Mouse (Mus musculus) layer of hippocampus, postnatal 25 days (tissue): ENCODE measurements around the gene Psmc3. TPM values are rescaled to one million over a fixed set of nuclear protein-coding genes. Genes with fewer than 3 reads are reported as not detected.
"Not testable (repeated sequence)": the region's sequence is repeated elsewhere in the genome, so short reads cannot be mapped to it uniquely, and the experiment has no call there.

Experiments
- DNase-seq, 2 experiments: peaks; one replicate each; pipeline ENCODE4 v3.0.0; 2022; ENCODE audit warnings: mixed read lengths in 2 of 2, low spot score in 1 of 2; ENCODE audit errors: extremely low spot score in 1 of 2
- total RNA-seq, 2 experiments: library from RNA; stranded (reverse); gene quantifications; 2 replicates each; pipeline ENCODE4 v1.2.3; 2021

The Psmc3 gene
- total RNA-seq, 2 experiments from 2014 or later = 232 to 234 TPM

- DNase-seq = no peak
Observed at GRCm38 (mm10) chr2:91109807-91110385, 56.1 kb downstream of the Psmc3 start.

GRCm38 (mm10) chr2:91110429-91110828 is 56.6 kb downstream of the Psmc3 start:
- DNase-seq = no peak

GRCm38 (mm10) chr2:91111832-91112231 is 58.0 kb downstream of the Psmc3 start:
- not testable (repeated sequence) for DNase-seq

- no peak for DNase-seq
Observed at GRCm38 (mm10) chr2:91112491-91112890, 58.7 kb downstream of the Psmc3 start.

GRCm38 (mm10) chr2:91113334-91113733 is 59.5 kb downstream of the Psmc3 start:
- DNase-seq = no peak

GRCm38 (mm10) chr2:91113852-91114251 is 60.0 kb downstream of the Psmc3 start:
- DNase-seq = no peak

- peak; percentile 90 to 99 for DNase-seq
Observed at GRCm38 (mm10) chr2:91114781-91115577, 61.2 kb downstream of the Psmc3 start.

- DNase-seq = no peak
Observed at GRCm38 (mm10) chr2:91115578-91115970, 61.8 kb downstream of the Psmc3 start.

Other genes starting within 250 kb of the Psmc3 start
- gene Mtch2, start 206.9 kb upstream of the Psmc3 start, total RNA-seq = 100 to 1,000 TPM; 116 to 124 TPM
- gene C1qtnf4, start 168.1 kb upstream of the Psmc3 start, total RNA-seq = 100 to 1,000 TPM; 209 to 222 TPM
- 10 to 100 TPM; 32.5 to 43.0 TPM for gene Kbtbd4, start 149.3 kb upstream of the Psmc3 start, total RNA-seq
- 100 to 1,000 TPM; 219 to 254 TPM for gene Ndufs3, start 149.2 kb upstream of the Psmc3 start, total RNA-seq
- gene Celf1, start 113.6 kb upstream of the Psmc3 start, total RNA-seq = 100 to 1,000 TPM; 138 to 153 TPM
- under 1 TPM in 1 of 2 experiments, not detected in 1; 0.59 TPM for gene Rapsn, start 18.4 kb upstream of the Psmc3 start, total RNA-seq
- gene Slc39a13, start 16.4 kb downstream of the Psmc3 start, total RNA-seq = 10 to 100 TPM; 23.3 to 31.2 TPM
- 1 to 10 TPM; 3.6 to 3.8 TPM for gene Spi1, start 28.4 kb downstream of the Psmc3 start, total RNA-seq
- under 1 TPM; 0.20 to 0.23 TPM for gene Mybpc3, start 64.1 kb downstream of the Psmc3 start, total RNA-seq
- 100 to 1,000 TPM; 203 to 235 TPM for gene Madd, start 129.8 kb downstream of the Psmc3 start, total RNA-seq
- 1 to 10 TPM; 3.9 to 5.4 TPM for gene Nr1h3, start 148.8 kb downstream of the Psmc3 start, total RNA-seq
- gene Acp2, start 148.9 kb downstream of the Psmc3 start, total RNA-seq = 10 to 100 TPM; 52.1 to 55.9 TPM
- gene Ddb2, start 183.0 kb downstream of the Psmc3 start, total RNA-seq = 10 to 100 TPM in 1 of 2 experiments, 1 to 10 TPM in 1; 8.0 to 10.4 TPM
- 10 to 100 TPM; 25.9 to 30.6 TPM for gene Pacsin3, start 201.9 kb downstream of the Psmc3 start, total RNA-seq
- gene Arfgap2, start 211.0 kb downstream of the Psmc3 start, total RNA-seq = 10 to 100 TPM; 68.4 to 77.3 TPM